8 mouse cellular contexts compared by ENCODE assay signal in the genomic region with DNA sequence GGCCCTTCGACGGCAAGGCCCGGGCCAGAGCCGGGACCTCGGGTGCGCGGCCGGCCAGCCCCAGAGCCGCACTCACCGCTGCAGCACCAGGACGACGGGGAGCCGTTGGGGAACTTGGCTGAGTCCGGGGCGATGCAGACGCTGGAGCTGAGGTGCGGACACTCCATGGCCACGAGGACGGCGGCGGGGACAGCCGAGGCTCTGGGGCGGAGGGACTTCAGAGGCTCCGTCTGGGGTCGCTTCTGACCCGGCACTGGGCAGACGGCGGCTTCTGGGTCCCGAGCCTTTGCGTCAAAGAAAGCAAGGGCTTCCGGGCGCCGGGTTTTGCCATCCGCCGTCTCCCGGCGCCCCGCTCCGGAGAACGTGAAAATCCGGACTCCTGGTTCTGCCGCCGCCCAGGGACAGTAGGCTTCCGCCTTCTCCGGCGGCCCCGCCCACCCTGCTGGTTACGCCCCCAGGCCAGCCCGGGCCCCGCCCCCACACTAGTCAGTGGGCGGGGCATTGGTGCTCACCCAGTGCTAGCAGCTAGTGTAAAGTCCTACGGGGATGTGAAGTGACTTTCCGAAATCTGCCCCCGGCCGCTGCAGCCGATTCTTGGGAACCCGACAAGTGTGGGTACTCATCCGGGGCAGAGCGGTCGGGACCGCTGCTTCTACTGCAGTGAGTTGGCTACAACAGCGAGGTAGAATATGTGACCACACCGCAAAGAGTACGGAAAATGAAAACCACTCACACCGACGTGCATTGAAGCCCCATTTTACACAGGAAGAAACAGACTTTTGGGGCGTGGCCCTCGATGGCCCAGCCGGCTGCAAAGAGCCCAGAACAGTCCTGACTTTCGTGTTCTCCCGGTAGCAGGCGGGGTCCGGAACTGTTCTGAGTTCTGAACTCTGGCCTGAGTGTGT. TPM values are rescaled to one million over a fixed set of nuclear protein-coding genes. Genes with fewer than 3 reads are reported as not detected.
DNase-seq lines count a peak whose midpoint lies in the region; ATAC-seq and TF ChIP-seq lines count a peak whose summit lies in the region.

A gene (minus strand): TSS at position 435 of the 905 bp plus-strand sequence.

- H3K4me1 ChIP-seq in cortical plate, adult 2 months (ENCODE audit: control insufficient read depth, insufficient read depth, low read length), result peaks cover 2% of the 10 kb centered on the region

- DNase-seq in gastrocnemius, postnatal 10 days, result peak; percentile 98
- DNase-seq in induced T-regulatory cell, adult 2 months (ENCODE audit: low read depth), result peak; percentile 98
- peak; percentile 83 to 95 for DNase-seq in left cerebral cortex, adult 9 months (ENCODE audit: low spot score in 2 of 2)
- peak; percentile 94 for DNase-seq in right cerebral cortex, postnatal 14 days
- DNase-seq in urinary bladder, postnatal 36 days (ENCODE audit: low spot score in 2 of 2), result peak; percentile 95 to 98

- no peak for TF ChIP-seq CTCF in cortical plate, adult 2 months (IDR thresholded peaks at IDR 0.05; ENCODE audit: extremely low read depth, insufficient read depth, low read length)

- peak within 1 kb of the TSS; percentile 90 for H3K27ac ChIP-seq in cortical plate, adult 2 months (ENCODE audit: insufficient read depth, low read length)

- peak within 1 kb of the TSS; percentile 42 for H3K4me3 ChIP-seq in cortical plate, adult 2 months (ENCODE audit: insufficient read depth, low read length)

- 0 out of 2 replicates have a peak, but pooled peaks have one; percentile 24 for TF ChIP-seq POLR2A in cortical plate, adult 2 months (IDR thresholded peaks at IDR 0.05; ENCODE audit: extremely low read depth, insufficient read depth, low read length)

- peak; percentile 80 for ATAC-seq in activated CD4-positive, CD25-positive, alpha-beta regulatory T cell, adult 4 months
- peak; percentile 92 for ATAC-seq in megakaryocyte progenitor cell, adult 5-6 weeks (replicated peaks; ENCODE audit: poor library complexity)

RNA-seq across cellular contexts. Expression of the gene that starts here (rescaled TPM):
- polyA plus RNA-seq in activated CD4-positive, CD25-positive, alpha-beta regulatory T cell, adult 4 months (2017; shearing (Covaris generic)), result 100 to 1,000 TPM in 1 of 2 experiments, 10 to 100 TPM in 1; 95.5 to 156 TPM
- 26.7 and 30.6 TPM in 2 replicates for polyA plus RNA-seq in cortical plate, adult 2 months (2012; rRNA removed)
- total RNA-seq in gastrocnemius, postnatal 10 days (2021), result 10 to 100 TPM; 23.1 to 29.7 TPM
- total RNA-seq in megakaryocyte progenitor cell, adult 5-6 weeks (2015), result 62.6 and 71.6 TPM in 2 replicates
- 43.6 and 48.9 TPM in 2 replicates for total RNA-seq in megakaryocyte progenitor cell, adult 5-6 weeks (2017)

Comparison
In these comparisons a context has a peak if more than half of its experiments do, and no peak if none do; other contexts are left out.
1. Peak in every context shown above with its lines: DNase-seq, ATAC-seq, H3K4me3 ChIP-seq and H3K27ac ChIP-seq.